Mouse (Mus musculus) neural tube, embryonic 10.5 days (tissue): ENCODE results near the gene Prkd1.

Experiments used
- DNase-seq: peaks from one replicate; pipeline ENCODE4 v3.0.0-alpha.2; 2017; ENCODE audit warnings: low spot score; ENCODE audit errors: extremely low spot score

Prkd1 gene

DNA sequence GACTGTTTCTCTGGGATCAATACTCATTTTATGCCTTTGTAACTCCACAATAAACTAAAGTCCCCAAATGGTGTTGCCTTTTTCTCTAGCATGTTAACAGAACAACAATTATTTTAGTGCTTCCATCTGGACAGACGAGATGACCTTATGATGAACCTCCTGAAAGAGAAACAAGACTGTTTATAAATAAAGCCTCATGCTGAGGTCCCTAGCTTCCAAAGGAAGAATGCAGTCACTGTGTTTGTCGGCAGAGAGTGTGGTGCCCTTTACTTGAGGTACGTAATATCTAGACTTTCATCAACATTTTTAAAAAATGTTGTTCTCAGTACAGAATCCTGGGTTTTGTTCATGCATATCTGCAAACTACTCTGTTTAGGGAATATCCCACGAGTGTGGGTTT is 90.7 kb downstream of the Prkd1 start:
- DNase-seq, result no peak

DNA sequence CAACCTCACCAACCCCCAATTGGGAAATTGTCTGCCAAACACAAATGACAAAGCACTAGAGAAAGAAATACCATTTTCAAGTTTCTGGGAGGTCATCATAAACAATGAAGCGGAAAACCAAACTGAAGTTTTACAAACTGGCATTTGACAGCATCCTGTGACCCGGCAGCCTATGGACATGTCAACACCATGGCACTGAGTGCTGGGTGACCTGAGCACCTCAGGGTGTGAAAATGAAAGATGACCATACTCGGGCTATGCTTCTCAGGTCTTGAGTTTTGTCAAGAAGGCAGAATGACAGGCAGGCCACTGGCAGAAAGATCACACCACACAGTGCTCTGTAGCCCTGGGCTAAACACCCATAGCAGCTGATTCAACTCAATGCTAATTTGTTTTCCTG is 94.7 kb downstream of the Prkd1 start:
- no peak for DNase-seq

DNA sequence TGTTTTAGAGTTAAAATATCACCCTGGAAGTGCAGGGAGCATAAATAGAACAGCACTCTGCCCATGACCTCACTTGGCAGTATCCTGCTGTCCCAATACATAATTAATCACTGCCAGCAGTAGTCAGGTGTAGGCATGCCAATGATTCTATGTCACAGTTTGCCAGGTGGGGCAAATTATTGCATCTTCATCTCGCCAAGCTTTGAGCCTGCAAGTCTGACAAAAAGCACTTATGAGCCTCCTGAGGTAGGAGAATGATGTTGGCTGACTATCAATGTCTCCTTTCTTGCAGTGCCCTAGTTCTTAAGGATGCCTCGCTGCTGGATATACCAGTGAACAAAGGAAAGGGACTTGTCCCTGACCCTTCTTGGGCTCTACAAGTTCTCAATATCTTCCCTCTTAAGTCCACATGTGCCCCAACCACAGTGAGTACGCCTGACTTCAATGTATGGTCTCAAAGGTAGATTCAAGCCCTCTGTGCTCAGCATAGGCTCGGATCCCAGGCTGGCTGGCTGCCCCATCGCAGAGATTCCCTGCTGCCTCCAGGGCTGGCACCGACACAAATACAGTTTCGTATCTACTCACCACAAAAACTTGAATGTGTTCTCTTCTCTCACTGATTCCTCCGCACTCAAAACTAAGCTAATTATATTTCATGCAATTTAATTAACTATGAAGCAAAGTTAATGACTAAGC is 98.9 kb downstream of the Prkd1 start:
- DNase-seq, result no peak

DNA sequence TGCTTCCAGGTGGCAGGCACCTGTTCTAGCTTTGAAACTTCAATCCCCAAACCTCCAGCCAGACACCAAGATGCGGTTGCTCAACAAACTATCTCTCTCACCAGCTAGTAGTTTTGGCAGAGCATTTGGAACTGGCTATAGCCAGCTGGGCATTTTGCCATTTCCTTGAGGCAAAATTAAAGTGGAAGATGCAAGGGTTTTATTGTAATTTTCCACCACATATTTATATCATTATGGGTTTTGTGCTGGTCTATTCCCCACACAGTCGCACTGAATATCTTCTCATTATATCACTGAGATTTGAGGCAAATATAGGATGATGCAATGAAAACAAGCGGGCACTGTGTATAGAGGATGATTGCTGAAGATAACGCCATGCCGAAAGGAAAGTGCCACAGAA is 102.5 kb downstream of the Prkd1 start:
- DNase-seq, result no peak

DNA sequence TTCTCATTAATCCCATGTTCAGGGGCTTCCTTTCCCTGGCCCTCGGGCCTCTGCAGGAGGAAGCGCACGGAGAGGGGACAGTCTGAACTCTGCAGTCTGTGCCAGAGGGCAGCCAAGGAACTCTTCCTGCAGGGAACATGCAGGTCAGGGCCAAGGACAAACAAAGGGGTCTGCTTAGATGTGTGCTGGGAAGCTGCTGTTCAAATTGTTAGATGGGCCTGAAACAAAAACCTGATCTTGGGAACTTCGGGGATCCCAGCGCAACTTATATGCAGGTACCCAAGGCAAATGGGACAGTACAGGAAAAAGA is 103.3 kb downstream of the Prkd1 start:
- DNase-seq, result no peak

DNA sequence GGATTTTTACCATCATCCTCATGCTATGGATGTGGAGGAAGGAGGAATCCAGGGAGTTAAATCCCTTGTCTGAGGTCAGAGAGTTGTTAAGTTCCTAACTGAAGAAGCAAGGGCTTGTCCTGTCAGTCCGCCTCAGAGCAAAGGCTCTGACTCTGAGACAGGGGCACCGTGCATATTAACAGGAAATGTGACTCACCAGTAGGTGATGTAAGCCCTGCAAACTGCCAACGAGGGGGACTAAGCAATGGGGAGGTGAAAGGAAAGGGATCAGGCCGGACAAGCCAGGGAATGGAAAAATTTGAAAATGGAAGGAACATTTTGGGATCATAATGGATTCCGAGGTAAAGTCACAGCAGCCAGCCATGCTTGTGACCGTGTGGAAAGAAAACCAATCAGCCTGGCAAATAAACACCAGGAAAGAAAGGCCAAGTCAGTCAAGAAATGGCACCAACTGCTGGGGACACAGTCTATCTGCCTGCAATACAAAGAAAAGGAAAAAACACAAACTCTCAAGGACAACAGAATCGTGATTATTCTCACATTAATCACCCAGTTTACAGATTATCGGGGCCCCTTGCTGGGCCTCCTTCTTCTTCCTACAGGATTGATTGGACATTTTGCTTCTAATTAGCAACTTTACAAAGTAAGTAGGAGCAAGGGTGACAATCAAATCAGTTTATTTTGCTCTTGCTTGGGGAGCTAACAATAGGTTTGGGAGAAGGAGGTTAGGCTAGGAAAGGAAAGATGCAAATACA is 103.9 kb downstream of the Prkd1 start:
- DNase-seq, result no peak

DNA sequence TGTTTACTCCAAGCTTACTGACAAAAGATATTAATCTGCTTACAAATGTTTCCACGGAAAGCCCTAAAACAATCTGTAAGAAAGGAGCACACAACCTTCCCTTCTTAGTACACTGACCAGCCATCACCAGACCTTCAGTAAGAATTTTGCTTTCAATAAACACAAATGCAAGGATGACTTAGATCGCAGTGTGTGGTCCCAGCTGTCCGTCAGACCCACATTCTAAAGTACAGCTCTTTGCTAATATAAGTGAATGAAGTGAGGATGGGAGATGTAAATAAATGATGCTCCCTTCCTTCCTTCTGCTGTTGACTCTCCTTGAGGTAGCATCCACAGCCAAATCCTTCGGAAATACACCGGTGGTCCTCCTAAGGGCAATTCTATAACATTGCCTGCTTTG is 108.1 kb downstream of the Prkd1 start:
- DNase-seq, result no peak

DNA sequence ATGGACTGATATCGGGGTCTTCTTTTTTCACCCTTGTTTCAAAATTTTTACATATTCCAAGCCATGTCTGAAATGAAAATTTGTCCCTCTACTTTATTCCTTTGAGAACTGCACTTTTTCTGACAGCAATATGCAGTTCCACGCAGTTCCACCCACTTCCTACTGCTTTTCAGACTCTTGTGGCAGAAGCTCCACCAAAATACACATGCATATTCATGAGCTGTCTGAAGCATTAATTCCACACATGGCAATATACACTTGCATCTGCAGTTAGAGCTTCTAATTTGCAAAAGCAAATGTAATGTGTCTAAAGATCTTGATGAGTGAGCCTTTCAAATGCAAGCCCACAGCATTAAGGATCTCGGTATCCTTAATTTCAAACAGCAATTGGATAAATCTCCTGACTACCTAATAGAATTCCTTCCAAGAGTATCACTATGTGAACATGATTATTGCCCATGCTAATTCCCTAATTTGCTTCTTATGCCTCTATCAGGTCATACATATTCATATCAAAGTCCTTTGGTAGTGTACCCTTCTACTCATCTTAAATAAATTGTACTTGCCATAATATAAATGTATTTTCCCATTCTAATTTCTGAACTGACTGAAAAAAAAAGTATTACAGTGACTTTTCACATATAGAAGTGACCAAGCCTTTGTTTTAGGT is 110.5 kb downstream of the Prkd1 start:
- no peak for DNase-seq

DNA sequence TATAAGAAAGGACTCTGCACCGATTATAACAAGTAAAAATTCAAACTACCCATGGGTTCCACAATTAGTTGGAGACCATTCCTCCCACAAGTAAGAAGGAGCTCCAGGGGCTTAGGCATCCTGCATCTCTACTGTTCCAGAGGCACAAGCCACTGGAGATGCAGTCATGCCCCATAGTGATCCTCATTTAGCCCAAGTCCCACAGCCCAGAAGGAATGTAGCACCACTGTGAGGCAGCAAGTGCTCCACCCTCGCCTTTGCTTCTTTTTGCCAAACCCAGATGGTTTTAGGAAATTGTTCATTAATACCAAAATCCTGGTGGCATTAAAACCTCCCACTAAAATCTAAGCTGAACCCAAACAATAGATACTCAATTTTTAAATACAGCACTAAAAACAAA is 111.1 kb downstream of the Prkd1 start:
- DNase-seq, result no peak

DNA sequence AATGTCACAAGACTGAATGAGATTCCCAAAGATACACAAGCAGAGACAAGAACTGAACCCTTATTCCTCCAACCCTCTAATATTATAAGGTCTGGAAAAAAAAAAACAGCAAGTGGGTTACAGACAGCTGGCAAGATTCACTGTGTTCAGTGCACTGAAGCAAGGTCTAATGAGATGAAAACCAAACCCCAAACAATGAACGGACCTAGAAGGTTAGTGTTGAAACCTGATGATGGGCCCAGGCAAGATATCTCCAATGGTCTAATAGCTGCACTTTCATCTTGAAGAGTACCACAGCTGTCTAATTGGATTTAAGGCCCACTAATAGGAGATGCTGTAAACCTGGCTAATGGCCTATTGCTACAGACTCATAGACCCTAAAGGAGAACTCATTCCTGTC is 111.9 kb downstream of the Prkd1 start:
- no peak for DNase-seq

DNA sequence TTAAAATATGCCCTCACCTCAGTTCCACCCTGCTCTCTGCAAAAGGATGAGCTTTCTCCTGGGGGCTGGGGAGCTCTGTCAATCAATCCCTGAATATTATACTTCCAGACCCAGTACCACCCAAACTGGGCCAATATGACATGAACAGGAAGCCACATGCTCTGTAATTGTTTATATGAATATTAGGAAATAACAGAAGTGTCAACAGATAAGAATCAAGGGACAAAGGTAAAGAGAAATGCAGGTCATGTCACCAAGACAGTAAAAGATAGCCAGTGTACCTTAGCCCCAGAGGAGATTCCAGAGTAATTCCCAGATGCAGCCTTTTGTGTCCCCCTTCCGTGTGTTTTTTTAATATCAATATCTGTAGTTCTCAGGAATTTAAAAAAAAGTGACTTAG is 120.3 kb downstream of the Prkd1 start:
- no peak for DNase-seq

DNA sequence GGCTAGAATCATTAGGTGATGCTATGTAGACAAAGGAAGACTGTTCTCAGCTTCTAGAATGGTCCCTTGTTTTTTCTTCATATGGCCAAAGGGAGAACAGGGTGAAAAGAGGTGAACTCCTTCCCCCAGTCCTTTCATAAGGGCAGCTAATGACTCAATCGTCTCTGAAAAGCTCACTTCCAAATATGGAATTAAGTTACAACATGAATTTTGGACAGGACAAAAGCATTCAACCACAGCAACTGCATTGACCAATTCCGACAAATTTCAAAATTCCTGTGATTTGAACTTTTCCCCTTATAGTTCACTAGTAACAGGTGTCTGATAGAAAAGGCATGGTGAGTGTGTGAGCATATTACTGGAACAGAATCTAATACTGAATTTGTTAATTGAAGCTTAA is 124.8 kb downstream of the Prkd1 start:
- no peak for DNase-seq

DNA sequence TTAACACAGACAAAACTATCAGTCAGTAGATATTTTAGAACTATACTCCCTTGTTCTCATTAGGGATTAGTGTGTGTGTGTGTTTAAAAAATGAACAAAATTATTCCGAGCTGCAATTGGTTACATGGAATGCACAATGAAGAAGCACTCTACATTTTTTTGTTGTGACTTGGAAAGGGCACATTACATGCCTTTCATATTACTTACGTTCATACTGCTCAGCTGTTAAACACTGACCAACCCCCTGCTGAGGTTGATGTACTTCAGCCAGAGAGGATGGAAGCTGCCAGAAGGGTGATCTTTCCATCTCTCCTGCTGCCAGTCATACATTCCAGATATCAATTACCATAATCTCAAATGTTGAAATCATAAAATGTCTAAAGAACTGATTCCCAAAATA is 134.4 kb downstream of the Prkd1 start:
- no peak for DNase-seq

DNA sequence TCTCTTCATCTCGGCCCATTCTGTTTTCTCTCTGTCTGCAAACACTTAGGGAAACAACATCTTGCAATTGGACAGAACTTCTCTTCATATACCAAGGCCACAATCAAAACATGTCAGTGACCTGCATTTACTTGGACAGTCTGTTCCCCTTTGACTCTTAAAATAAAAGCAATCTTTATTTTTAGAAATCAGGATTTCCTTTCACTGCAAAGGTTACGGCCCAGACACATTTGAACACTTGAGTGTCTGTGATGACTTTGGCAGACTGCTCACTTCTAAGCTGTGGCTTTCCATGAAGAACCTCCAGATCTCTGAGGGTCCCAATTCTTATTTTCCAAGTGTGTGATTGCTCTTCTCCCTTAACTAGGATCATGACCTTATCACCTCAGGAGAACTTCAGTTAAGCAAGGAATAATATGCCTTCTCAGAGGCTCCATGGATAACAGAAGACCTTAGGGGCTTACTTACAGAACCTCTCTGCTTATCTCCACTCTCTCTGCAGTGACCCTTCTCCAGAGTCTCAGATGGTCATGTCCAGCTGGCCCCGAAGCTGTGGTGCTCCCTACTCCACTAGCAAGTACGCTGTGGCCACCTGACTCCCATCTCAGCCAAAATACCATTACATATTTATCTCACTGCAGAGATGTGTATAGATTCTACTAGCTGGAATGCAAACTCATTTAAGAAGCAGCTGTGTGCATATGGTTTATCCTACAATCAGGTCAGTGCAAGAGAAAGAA is 137.2 kb downstream of the Prkd1 start:
- no peak for DNase-seq

DNA sequence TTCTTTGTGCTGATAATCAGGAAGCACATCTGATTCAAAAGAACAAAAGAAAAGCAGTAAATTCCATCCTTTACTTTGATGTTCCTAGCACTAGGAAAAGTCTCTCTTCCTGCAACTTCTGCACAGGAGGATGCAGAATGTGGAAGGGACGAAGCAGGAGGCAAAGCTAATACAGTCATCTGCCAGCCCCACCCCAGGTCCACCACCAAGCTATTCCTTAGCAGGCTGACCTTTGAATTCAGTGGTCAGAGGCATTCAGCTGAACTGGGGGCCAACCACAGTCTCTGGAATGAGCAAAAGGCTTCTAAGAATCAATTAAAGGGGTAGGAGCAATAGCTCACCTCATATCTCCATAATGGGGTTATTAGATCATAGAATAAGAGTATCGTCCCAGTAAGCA is 140.1 kb downstream of the Prkd1 start:
- no peak for DNase-seq

DNA sequence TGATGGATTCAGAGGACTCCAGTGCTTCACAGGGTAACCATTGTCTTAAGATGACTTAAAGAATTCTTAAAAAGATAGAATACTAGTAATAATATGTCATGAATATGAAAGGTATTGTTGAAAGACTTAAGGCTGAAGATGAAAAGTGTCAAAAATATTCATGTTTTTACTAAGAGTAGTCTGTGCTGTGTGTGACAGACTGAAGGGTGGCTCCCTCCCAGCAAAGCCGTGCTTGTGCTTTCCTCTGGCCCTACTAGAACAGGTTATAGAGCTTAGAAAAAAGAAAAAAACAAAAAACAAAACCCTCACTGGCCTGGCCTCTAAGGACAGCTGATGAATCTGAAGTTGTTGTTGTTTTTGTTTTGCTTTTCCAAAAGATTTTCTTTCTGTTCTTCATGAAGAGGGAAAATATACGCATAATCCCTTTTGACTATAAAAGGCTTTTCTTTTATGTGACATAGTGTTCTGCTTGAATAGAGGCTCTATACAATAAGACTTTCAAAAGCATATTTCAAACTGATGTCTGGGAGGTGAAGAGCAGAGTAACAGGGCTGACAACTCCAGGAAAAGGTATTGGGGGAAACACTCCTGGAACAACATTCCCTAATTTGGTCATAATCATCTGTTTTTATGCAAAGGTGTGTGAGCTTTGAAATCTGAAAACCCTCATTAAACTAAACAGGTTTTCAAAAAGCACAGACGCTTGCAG is 148.9 kb downstream of the Prkd1 start:
- no peak for DNase-seq

DNA sequence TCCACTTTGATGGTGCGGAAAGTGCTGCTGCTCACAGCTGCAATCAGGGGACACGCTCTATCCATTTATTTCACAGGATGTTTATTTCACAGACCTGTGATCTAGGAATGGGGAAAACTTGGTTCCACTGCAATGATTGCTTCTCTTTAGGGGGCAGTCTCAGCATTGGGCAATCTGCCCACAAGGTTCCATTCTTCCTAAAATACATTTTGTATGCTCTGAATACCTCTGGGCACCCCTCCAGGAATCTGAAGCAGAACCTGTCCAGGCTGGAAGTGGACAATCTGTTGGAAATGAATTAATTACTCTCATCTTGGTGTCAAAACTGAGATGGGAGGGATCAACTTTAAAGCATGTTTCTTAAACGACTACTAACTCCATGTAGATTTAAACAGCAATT is 152.9 kb downstream of the Prkd1 start:
- DNase-seq, result no peak

DNA sequence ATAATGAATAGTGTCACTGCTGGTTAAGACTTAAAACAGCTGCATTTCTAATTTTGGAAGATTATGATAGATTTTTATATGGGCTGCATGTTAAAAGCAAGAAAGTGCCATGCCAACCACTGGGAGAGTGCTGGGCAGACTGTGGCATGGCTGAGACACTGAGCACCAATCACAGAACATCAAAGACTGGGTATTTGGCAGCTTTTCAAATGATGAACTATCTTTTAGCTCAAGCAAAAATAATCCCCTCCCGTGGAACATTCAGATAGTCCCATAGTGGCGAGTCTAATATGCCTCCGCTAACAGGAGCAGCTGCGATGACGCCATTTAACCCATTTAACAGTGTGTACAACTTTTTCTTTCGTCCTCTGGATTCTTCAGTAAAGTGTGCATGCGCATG is 169.1 kb downstream of the Prkd1 start:
- no peak for DNase-seq

DNA sequence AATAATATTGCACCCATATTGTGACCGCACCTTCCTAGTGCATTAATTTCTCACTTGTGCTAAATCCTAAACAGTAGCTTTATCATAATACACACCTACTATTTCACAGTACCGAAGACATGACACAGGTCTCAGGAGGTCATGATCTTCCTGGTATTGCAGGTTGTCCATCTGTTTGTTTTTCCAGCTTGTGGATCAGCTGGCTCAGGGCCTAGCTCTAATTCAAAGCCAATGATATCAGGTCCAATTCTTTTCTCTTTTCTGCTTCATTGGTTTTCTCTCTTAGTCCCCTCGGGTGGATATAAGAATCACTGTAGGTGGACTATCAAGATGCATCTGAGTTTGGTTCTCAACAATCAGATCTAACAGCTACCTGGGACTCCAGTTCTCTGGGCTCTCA is 191.7 kb downstream of the Prkd1 start:
- no peak for DNase-seq

DNA sequence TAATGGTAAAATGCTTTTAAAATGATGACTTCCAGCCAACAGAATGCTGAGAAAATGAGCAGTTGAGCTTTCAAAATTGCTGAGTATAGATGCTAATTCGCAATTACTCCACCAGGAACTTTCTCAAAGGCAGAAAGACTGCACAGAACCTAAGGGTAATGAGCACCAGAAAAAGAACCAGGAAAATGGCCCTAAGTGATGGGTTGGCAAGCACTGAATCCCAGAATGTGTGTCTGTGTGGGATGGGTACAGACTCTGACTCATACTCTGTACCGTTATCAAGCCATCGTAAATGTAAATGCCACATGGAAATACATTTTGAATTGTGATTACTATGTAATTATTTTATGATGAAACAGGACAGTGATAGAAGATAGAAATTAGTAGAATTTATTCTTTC is 197.1 kb downstream of the Prkd1 start:
- no peak for DNase-seq

DNA sequence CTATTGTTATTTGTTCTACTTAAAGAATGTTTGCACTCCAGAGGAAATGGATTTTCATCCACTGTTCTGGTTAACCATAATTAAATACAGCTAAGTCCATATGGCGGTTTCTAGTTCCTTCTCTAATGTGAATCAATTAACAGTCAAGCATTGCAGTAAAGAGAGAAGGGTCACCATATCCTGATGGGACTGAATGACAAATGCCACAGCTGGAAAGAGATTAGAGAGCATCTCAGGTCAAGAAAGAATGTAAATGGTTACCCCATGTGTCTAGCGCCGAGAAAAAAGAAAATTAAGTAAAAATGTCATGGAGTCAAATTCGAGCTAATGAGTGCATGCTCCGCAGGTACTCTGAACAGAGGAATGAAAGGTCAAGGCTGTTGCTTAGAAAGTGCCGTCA is 212.2 kb downstream of the Prkd1 start:
- no peak for DNase-seq
